Mouse (Mus musculus): ENCODE results near the gene Helt. TPM values are rescaled to one million over a fixed set of nuclear protein-coding genes. Genes with fewer than 3 reads are reported as not detected.
"Not testable (repeated sequence)": the region's sequence is repeated elsewhere in the genome, so short reads cannot be mapped to it uniquely, and the experiment has no call there.

Helt gene
- polyA plus RNA-seq, 1 experiment from 2014 or later = 0.55 TPM

DNA sequence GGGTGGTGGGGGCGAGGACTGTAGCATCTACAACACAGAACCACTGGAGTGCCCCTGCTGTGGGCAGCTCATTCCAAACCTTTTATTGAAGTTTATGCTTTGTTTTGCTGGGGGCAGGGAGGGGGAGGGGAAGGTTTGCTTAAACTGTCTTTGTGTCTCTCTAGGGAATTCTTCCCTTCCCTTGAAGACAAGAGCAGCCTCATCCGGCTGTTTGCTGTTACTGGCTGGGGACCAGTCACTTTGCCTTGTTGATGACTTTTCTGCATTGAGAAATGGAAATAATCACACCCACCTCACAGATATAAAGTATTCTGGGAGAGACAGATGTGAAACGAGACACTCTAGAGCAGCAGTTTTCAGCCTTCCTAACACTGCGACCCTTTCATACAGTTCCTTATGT is 27.7 kb downstream of the Helt start:
- Histone ChIP-seq H3K27ac (no peak overlapping the region), H3K36me3 (no peaks in the 10 kb centered on the region), H3K27me3 (peaks cover 2% of the 10 kb centered on the region; the same call in 1 of the 2 replicates), H3K9ac (no peak overlapping the region), H3K4me2 (replicated peaks) (no peak overlapping the region), H3K9me3 (no peaks in the 10 kb centered on the region), H3K4me1 (no peaks in the 10 kb centered on the region), H3K4me3 (no peak overlapping the region)
- 44% methylated on average over 4 of the region's 4 CpGs for WGBS
- ATAC-seq (ENCODE audit: insufficient number of reproducible peaks, insufficient read depth, low FRiP score, low TSS enrichment) = no peak

DNA sequence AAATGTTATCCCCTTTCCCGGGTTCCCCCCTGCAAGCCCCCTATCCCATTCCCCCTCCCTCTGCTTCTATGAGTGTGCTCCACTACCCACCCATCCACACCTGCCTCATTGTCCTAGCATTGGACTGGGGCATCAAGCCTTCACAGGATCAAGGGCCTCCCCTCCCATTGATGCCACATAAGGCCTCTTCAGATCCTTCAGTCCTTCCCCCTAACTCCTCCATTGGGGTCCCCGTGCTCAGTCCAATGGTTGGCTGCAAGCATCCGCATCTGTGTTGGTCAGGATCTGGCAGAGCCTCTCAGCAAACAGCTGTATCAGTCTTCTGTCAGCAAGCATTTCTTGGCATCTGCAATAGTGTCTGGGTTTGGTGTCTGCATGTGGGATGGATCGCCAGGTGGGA is 30.3 kb downstream of the Helt start:
- H3K9ac ChIP-seq; ATAC-seq (ENCODE audit: insufficient number of reproducible peaks, insufficient read depth, low FRiP score, low TSS enrichment); H3K4me2 ChIP-seq (replicated peaks); H3K4me3 ChIP-seq; H3K4me1 ChIP-seq; H3K27me3 ChIP-seq; H3K27ac ChIP-seq; H3K36me3 ChIP-seq; H3K9me3 ChIP-seq: not testable (repeated sequence)
- WGBS = 83% methylated on average over 4 of the region's 4 CpGs

DNA sequence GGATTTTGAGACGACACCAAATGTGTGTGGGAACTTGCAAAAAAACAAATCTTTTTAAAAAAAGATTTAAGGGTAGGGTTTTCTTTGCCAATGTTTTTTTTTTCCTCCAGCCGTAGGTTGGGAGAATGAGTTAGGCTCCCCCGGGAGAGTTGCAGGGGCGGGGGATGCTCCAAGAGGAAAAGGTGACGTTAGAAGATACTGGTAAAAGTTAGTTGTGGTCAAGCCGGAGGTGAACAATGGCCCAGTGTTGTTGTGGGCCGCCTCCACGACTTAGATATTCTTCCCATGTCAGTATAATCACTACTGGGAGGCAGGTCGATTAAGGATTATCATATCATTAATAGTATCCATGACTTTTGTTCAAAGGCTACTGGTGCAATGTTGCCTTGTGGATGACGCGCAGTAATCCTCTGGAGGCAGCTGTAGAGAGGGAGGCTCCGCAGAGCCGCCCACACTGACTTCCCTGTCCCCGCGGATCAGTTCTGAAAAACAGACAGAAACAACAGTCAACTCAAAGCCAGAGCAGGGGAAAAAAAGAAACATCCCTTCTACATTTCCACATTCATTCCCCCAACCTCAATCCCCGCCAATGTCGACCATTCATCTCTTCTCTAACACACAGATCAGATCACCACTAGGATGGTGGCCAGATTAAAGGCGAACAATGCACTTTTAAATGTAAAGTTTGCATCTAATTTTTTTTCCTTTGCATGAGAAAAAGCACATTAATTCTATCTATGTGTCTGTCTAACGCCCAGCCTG is 36.4 kb downstream of the Helt start:
- no peak overlapping the region for H3K4me3 ChIP-seq
- H3K27me3 ChIP-seq = no peaks in the 10 kb centered on the region
- no peak overlapping the region for H3K27ac ChIP-seq
- no peak overlapping the region for H3K4me2 ChIP-seq (replicated peaks)
- ATAC-seq (ENCODE audit: insufficient number of reproducible peaks, insufficient read depth, low FRiP score, low TSS enrichment) = no peak
- H3K9me3 ChIP-seq = 0 out of 2 replicates have a peak, but pooled peaks cover 3% of the 10 kb centered on the region
- no peak overlapping the region for H3K9ac ChIP-seq
- WGBS = 24% methylated on average over 19 of the region's 19 CpGs
- H3K4me1 ChIP-seq = no peaks in the 10 kb centered on the region
- no peaks in the 10 kb centered on the region for H3K36me3 ChIP-seq

DNA sequence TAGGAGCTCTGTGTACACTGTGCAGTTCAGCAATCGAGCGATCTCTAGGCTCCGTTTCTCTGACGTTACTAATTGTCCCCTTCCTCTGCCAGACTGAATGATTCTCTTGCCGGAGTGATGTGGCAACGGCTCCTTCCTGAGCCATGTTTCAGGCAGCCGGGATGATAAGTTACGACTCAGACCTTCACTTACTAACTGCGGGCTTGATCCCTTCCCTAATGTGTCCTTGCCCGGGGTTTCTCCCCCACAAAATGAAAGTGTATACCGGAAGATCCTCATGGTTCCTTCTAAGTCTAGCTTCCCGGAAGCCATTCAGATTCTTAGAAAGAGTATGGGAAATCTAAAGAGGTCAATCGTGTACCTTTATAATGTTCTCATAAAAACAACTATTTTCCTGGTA is 42.0 kb downstream of the Helt start:
- 57% methylated on average over 13 of the region's 13 CpGs for whole genome bisulfite sequencing

DNA sequence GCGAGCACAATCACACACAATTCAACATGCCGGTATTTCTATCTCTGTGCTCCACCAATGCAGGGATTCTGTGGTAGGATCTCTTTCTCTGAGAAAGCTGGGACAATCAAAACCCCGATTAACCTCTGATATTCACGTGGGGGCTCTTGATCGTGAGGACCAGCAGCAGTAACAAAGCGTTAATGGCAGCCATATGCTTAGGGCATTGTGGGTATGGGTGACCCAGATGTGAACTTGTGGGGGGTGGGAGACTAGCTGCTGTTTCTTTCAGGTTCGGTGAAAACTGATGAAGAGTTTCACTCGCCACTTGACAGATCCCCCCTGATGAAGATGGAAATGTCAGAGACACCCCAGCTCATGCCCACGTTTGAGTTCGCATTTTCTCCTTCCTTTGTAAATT is 42.9 kb downstream of the Helt start:
- WGBS = 41% methylated on average over 10 of the region's 10 CpGs
- ATAC-seq (ENCODE audit: insufficient number of reproducible peaks, insufficient read depth, low FRiP score, low TSS enrichment) = no peak
- Histone ChIP-seq H3K9me3 (no peaks in the 10 kb centered on the region), H3K4me2 (replicated peaks) (peak overlapping the region; percentile 35), H3K36me3 (no peaks in the 10 kb centered on the region), H3K4me1 (peaks cover 13% of the 10 kb centered on the region), H3K27me3 (no peaks in the 10 kb centered on the region), H3K27ac (no peak overlapping the region), H3K9ac (no peak overlapping the region), H3K4me3 (no peak overlapping the region)

More for the DNA sequence above, 42.0 kb downstream of the Helt start:
- no peaks in the 10 kb centered on the region for H3K9me3 ChIP-seq
- H3K36me3 ChIP-seq = no peaks in the 10 kb centered on the region
- peaks cover 13% of the 10 kb centered on the region for H3K4me1 ChIP-seq
- peak overlapping the region; percentile 31 for H3K4me2 ChIP-seq (replicated peaks)
- no peaks in the 10 kb centered on the region for H3K27me3 ChIP-seq
- no peak for ATAC-seq (ENCODE audit: insufficient number of reproducible peaks, insufficient read depth, low FRiP score, low TSS enrichment)
- no peak overlapping the region for H3K27ac ChIP-seq
- no peak overlapping the region for H3K9ac ChIP-seq
- 0 out of 2 replicates have a peak overlapping the region, but pooled peaks have one; percentile 0 for H3K4me3 ChIP-seq

DNA sequence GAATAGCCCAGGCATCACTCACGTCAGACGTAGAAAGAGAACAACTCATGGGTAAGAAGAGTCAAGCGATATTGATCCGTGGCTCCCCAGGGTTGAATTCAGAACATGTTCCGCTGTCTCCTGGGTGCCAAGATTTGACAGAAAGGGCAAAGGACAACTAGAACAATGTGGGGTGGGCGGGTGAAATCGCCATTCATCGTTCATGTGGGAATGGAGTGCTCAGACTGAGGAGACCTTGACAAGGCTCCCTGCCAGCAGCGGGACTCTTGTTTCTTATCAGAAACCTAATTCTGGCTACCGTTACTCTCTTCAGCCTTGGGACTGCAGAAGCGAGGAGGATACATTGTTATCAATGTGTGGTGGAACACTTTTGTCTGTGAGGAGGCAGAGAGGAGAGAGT is 48.1 kb downstream of the Helt start:
- ATAC-seq (ENCODE audit: insufficient number of reproducible peaks, insufficient read depth, low FRiP score, low TSS enrichment) = no peak
- no peak overlapping the region for H3K9ac ChIP-seq
- WGBS = 62% methylated on average over 11 of the region's 11 CpGs

DNA sequence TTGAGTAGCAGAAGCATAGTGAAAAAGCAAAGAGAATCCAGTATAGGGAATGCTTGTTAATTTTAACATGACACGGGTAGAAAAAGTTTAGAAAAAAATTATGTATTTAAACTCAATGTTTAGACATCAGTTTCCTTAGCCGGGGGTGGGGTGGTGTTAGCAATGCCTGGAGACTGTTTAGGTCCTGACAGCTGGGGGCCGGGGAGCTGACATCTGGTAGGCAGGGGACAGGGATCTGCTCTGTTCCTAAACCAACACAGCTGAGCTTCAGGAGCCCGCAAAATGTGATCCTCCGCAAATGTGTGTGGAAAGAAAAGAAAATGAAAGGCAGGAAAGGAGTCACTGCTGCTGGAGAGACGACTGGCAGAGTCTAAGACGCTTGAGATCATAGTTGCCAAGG is 51.5 kb downstream of the Helt start:
- H3K4me2 ChIP-seq (replicated peaks) = no peak overlapping the region
- no peaks in the 10 kb centered on the region for H3K4me1 ChIP-seq
- no peak overlapping the region for H3K27ac ChIP-seq
- no peak overlapping the region for H3K4me3 ChIP-seq
- H3K27me3 ChIP-seq = peaks cover 7% of the 10 kb centered on the region; the same call in 1 of the 2 replicates
- ATAC-seq (ENCODE audit: insufficient number of reproducible peaks, insufficient read depth, low FRiP score, low TSS enrichment) = no peak
- no peaks in the 10 kb centered on the region for H3K36me3 ChIP-seq
- 17% methylated on average over 7 of the region's 7 CpGs for WGBS
- no peaks in the 10 kb centered on the region for H3K9me3 ChIP-seq
- H3K9ac ChIP-seq = no peak overlapping the region

More for the DNA sequence above, 48.1 kb downstream of the Helt start:
- no peak overlapping the region for H3K4me2 ChIP-seq (replicated peaks)
- no peaks in the 10 kb centered on the region for H3K36me3 ChIP-seq
- H3K27ac ChIP-seq = no peak overlapping the region
- H3K27me3 ChIP-seq = 0 out of 2 replicates have a peak, but pooled peaks cover 3% of the 10 kb centered on the region
- no peaks in the 10 kb centered on the region for H3K9me3 ChIP-seq
- no peak overlapping the region for H3K4me3 ChIP-seq
- 0 out of 2 replicates have a peak, but pooled peaks cover 2% of the 10 kb centered on the region for H3K4me1 ChIP-seq

Other genes starting within 250 kb of the Helt start
- gene Cfap97, start 142.9 kb downstream of the Helt start, polyA plus RNA-seq (2016; fragmentation: Nextera tagmentation; extraction: Ambion mirVana) = 27.0 and 33.1 TPM in 2 replicates
- gene Snx25, start 142.5 kb downstream of the Helt start, polyA plus RNA-seq (2016; fragmentation: Nextera tagmentation; extraction: Ambion mirVana) = 5.5 and 6.6 TPM in 2 replicates
- 525 and 530 TPM in 2 replicates for gene Slc25a4, start 83.4 kb downstream of the Helt start, polyA plus RNA-seq (2016; fragmentation: Nextera tagmentation; extraction: Ambion mirVana)
- gene Acsl1, start 176.4 kb upstream of the Helt start, polyA plus RNA-seq (2016; fragmentation: Nextera tagmentation; extraction: Ambion mirVana) = 12.2 and 12.5 TPM in 2 replicates

All from embryonic facial prominence, embryonic 12.5 days (tissue).